Mouse (Mus musculus) adipocyte (in vitro differentiated cells): ENCODE measurements around the gene Misp.
A peak's percentile ranks its signal among the peaks of the same experiment; 100 is the strongest.

Source experiments
- DNase-seq: peaks from one replicate; pipeline ENCODE4 v3.0.0-alpha.2; 2016; ENCODE audit warnings: low spot score

Misp gene

GRCm38 (mm10) chr10:79820782-79821181, at the start of gene Misp:
Gene Misp (plus strand): TSS chr10:79820989.
- DNase-seq = no peak

- no peak for DNase-seq
Measured at GRCm38 (mm10) chr10:79772320-79772719, 48.5 kb upstream of the Misp start.

- no peak for DNase-seq
Measured at GRCm38 (mm10) chr10:79773208-79773607, 47.6 kb upstream of the Misp start.

- DNase-seq = no peak
Measured at GRCm38 (mm10) chr10:79774486-79775279, 46.1 kb upstream of the Misp start.

GRCm38 (mm10) chr10:79777103-79777531, 43.7 kb upstream of the Misp start, which contains the start of gene Fstl3:
Gene Fstl3 (plus strand): TSS chr10:79777272.
- DNase-seq = no peak

- no peak for DNase-seq
Measured at GRCm38 (mm10) chr10:79778006-79778405, 42.8 kb upstream of the Misp start.

- DNase-seq = no peak
Measured at GRCm38 (mm10) chr10:79779193-79779592, 41.6 kb upstream of the Misp start.

GRCm38 (mm10) chr10:79779784-79780663, 40.8 kb upstream of the Misp start:
- no peak for DNase-seq

GRCm38 (mm10) chr10:79780664-79781015, 40.1 kb upstream of the Misp start:
- no peak for DNase-seq

- DNase-seq = no peak
Measured at GRCm38 (mm10) chr10:79781139-79781538, 39.6 kb upstream of the Misp start.

GRCm38 (mm10) chr10:79781956-79782355, 38.8 kb upstream of the Misp start:
- no peak for DNase-seq

GRCm38 (mm10) chr10:79783050-79783449, 37.7 kb upstream of the Misp start:
- no peak for DNase-seq

GRCm38 (mm10) chr10:79783920-79784800, 36.6 kb upstream of the Misp start:
- no peak for DNase-seq

- DNase-seq = peak; percentile 80
Measured at GRCm38 (mm10) chr10:79788386-79789158, 32.2 kb upstream of the Misp start.

GRCm38 (mm10) chr10:79789581-79789980, 31.2 kb upstream of the Misp start:
- no peak for DNase-seq

GRCm38 (mm10) chr10:79790861-79791260, 29.9 kb upstream of the Misp start, which contains the start of gene Prss57:
Gene Prss57 (minus strand): TSS chr10:79790961.
- no peak for DNase-seq

GRCm38 (mm10) chr10:79792339-79793040, 28.3 kb upstream of the Misp start:
- peak; percentile 23 for DNase-seq

- peak; percentile 94 for DNase-seq
Measured at GRCm38 (mm10) chr10:79793051-79793737, 27.6 kb upstream of the Misp start, which contains the start of gene Palm. Gene Palm (plus strand): TSS chr10:79793572.

GRCm38 (mm10) chr10:79793738-79794490, 26.9 kb upstream of the Misp start:
- peak; percentile 54 for DNase-seq
